ENCODE assay signal across 8 mouse cellular contexts in the genomic region with DNA sequence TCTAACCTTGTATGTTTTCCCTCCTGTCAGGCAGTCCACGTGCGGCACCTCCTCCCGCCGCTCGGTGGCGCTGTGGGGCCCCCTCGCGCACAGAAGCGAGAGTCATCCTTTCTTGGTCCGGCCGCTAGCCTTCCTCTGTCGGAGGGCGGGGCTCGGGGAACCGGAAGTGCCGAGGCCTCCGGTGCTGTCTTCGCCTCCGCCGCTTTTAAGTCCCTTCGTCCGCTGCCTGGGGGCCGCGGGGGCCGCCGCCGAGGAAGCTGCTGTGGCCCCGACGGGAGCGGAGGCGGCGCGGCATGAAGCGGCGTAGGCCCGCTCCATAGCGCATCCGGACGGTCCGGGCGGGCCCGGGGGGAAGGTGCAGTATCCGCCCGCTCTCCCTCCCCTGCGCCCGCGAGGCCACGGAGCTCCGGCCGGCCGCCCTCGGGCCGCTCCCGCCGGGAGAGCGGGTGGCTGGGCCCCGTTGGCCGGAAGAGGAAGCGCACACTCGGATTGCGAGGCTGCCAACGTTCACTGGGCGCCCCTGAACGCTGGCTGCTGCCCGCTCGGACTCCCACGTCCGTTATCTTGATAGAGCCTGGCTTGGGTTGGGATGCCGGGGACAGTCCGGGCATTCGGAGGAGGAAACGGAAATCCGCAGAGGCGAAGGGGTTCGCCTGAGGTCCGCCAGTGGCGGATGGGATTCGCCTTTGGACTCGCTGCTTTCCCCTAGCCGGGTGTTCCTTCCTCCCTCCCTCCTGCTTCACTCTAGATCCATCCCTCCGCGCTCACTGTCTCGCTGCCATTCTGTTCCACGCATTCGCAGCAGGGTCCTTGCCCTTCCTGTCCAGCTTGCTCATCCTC. TPM values are rescaled to one million over a fixed set of nuclear protein-coding genes. Genes with fewer than 3 reads are reported as not detected.
A peak's percentile ranks its signal among the peaks of the same experiment; 100 is the strongest.
DNase-seq lines count a peak whose midpoint lies in the region; ATAC-seq lines count a peak whose summit lies in the region.

A gene (plus strand): TSS at position 146 of the 840 bp plus-strand sequence.

- H3K27me3 ChIP-seq in megakaryocyte, embryonic 14.5 days (replicated peaks), result no peaks in the 10 kb centered on the region

- DNase-seq in ZHBTc4 (ENCODE audit: low read depth, low spot score), result peak; percentile 98
- peak; percentile 85 to 89 for DNase-seq in gastrocnemius, adult 8-10 months (ENCODE audit: low spot score in 2 of 2)
- peak; percentile 63 for DNase-seq in hindlimb bud, embryonic 11.5 days (ENCODE audit: extremely low spot score, low read depth, low spot score)
- DNase-seq in left cerebral cortex, adult 8-10 months (ENCODE audit: low spot score in 2 of 2), result peak; percentile 84 to 91
- peak; percentile 95 to 96 for DNase-seq in right cerebral cortex, postnatal 10 days (ENCODE audit: low spot score in 2 of 2)
- DNase-seq in urinary bladder, postnatal 25 days (ENCODE audit: low spot score), result peak; percentile 90

- peaks cover 38% of the 10 kb centered on the region for H3K36me3 ChIP-seq in megakaryocyte, embryonic 14.5 days (replicated peaks; ENCODE audit: low read length)

- H3K9me3 ChIP-seq in megakaryocyte, embryonic 14.5 days, result no peaks in the 10 kb centered on the region

- ATAC-seq in common myeloid progenitor, adult 5-6 weeks (replicated peaks; ENCODE audit: low read depth, poor library complexity, severe bottlenecking), result peak; percentile 95

- H3K4me3 ChIP-seq in megakaryocyte, embryonic 14.5 days (replicated peaks), result peak within 1 kb of the TSS; percentile 99

- H3K4me1 ChIP-seq in megakaryocyte, embryonic 14.5 days, result peaks cover 34% of the 10 kb centered on the region

RNA-seq across cellular contexts. Expression of the gene that starts here (rescaled TPM):
- total RNA-seq in common myeloid progenitor, adult 5-6 weeks (2017), result 88.1 and 91.0 TPM in 2 replicates
- 100 to 1,000 TPM in 3 of 4 experiments, 10 to 100 TPM in 1; 96.7 to 118 (median 110) TPM for total RNA-seq in gastrocnemius, adult 8-10 months (2022)
- total RNA-seq in left cerebral cortex, adult 8-10 months (2022), result 100 to 1,000 TPM; 152 to 168 (median 161) TPM
- 0.41 and 2.4 TPM in 2 replicates for polyA plus RNA-seq in megakaryocyte, embryonic 14.5 days (2012; ENCODE audit: insufficient read depth, low replicate concordance)

Comparison
In these comparisons a context has a peak if more than half of its experiments do, and no peak if none do; other contexts are left out.
1. Peak in every context shown above with its lines: DNase-seq, ATAC-seq and H3K4me3 ChIP-seq.